Mouse (Mus musculus): ENCODE results near the gene Rtn4.

Rtn4 gene

DNA sequence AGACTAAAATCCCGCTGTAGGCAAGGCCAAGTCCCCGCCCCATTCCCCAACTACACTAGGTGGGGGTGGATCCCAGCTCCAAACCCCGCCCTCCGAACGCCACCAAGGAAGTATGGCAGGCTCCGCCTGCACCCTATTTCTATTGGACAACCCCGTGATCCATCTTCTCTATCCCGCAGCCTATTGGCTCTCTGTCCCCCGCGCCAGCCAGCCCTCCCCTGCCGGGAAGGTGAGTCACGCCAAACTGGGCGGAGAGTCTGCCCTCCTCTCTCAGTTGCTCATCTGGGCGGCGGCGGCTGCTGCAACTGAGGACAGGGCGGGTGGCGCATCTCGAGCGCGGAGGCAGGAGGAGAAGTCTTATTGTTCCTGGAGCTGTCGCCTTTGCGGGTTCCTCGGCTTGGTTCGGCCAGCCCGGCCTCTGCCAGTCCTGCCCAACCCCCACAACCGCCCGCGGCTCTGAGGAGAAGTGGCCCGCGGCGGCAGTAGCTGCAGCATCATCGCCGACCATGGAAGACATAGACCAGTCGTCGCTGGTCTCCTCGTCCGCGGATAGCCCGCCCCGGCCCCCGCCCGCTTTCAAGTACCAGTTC is at the start of gene Rtn4:
Rtn4 (plus strand) TSS at position 265 of the 590 bp plus-strand sequence.
- CTCF ChIA-PET, result interaction anchor here (0.7 to 1.3 kb wide), 2 partner anchors 12 to 490 kb away, joined by 3 to 7 read pairs; no protein-coding TSS in a partner anchor

DNA sequence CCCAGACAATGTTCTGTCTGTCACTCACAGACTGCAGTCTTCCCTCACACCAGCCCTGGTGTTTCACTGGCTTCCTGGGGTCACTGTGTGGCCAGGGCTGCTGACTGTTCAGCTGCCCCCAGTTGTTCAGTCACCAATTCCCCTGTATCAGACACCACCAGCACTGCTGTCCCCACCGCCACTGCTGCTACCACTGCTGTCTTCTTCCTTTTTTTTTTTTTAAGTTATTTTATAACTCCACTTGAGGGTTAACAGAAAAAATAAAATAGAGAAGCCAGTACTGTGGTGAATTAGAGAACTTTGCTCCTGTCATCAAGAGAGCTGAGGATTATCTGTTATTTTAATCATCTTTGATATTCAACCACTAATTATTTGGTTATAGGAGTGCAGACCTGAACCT is 48.3 kb upstream of the Rtn4 start:
- CTCF ChIA-PET, result no interaction called here

- CTCF ChIA-PET, result interaction anchor here (0.7 kb wide), 1 partner anchor 9 kb away, joined by 8 read pairs; no protein-coding TSS in a partner anchor
These were observed 47.2 kb upstream of the Rtn4 start for GRCm38 (mm10) chr11:29645411-29646066.

DNA sequence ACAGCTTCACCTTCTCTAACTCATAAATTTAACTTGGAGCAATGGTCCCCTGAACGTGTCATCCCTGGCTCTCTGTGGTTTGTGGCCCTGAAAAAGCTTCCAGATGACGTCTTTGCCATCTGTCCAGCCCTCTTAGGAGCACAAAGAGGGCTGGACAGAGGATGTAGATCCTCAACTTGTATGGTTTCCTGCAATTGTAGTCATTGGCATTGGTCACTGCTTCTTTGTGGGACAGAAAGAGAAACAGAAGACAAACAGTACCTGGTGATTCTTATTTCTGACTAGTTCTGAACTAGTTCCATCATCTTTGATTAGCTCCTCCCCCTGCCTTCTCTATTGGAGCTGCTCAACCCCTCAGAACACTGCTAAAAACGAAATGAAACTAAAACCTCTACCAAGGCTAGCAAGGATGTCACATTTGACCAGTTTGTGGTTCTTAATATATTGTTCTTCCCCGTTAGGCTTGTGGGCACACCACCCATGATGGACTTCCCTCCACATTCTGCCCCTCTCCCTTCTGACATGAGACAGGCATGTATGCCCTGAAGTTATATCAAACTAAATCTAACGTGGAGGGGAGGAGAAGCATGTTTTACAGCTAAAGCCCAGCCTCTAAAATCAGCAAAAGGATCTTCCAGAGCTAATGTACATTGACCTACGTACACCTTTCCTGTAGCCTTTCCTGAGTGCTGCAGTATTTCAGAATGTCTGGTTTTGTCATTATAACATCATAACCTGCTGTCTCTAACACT is 45.0 kb upstream of the Rtn4 start:
- CTCF ChIA-PET, result interaction anchor here (0.8 kb wide), 1 partner anchor 180 kb away, joined by 13 read pairs; no protein-coding TSS in a partner anchor

DNA sequence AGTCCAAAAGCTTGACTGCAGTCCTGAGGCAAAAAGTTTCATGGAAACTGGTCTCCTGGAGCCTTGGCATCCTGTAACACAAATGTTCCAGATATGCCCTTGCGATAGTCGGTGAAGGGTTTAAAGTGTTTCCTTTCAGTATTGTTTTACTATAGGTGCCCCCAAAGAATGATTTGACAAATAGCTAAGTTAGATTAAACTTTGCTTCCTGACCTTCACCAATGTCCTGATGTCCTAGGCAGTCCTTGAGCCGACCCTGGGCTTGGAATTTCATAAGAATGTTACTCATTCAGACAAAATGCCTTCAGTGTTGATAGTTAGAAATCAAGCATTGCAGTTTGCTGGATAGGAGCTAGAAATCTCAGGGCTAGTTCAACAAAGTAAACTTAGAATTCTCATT is 37.4 kb upstream of the Rtn4 start:
- CTCF ChIA-PET, result interaction anchor here (0.7 kb wide), 1 partner anchor 10 kb away, joined by 8 read pairs; no protein-coding TSS in a partner anchor

DNA sequence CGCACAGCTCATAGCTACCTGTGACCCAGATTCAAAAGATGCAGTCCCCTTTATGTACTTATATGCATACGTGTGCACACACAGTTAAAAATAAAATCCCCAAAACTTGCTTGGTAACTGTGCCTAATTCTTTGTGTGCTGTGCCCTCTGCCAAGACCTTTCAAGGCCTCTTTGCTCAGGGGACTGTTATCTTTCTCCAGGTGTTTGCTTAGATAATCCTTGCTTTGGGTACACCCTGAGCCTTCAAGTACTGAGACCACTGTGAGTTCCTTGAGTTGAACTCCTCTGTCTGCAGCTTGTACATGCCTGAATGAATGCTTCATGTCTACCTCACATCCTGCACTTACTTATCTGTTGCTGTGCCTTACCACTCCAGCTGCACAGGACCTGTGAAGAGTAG is 32.0 kb upstream of the Rtn4 start:
- CTCF ChIA-PET, result no interaction called here

GRCm38 (mm10) chr11:29667634-29668033 is 25.1 kb upstream of the Rtn4 start:
- CTCF ChIA-PET, result no interaction called here

DNA sequence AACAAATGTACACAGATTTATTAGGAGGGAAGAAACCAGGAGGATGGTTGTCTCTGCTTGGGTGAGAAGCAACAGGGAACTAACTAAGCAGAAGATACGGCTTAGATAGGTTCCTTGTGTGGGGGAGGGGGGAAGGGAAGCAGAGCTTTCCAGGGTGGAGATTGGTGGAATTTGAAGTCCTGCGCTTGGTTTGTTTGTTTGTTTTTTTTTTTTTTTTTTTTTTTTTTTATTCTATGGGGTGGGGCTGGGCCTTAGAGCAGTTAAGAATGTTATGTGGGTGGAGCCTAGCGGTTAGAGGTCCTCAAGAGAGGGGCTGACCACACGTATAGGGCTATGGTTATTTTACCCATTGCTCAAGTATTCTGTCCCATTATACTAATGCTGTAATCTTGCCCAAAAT is 23.0 kb upstream of the Rtn4 start:
- CTCF ChIA-PET, result no interaction called here

DNA sequence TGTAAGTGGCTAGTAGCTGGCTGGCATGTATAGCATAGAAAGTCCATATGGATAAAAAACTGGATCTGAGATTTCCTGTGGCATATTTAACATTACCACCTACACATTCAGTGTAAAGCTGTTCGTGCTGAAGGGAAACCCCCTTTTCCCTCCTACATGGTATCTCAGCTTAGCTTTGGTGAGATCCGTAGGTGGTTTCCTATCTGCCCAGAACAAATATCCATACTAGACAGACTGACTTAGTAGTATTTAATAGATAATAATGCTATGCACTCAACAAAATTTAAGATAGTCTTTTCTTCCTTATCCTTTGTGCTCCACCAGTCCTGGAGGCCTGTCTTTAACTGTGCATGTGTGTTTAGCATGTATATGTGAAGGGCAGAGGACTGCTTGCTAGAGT is 19.4 kb upstream of the Rtn4 start:
- CTCF ChIA-PET, result no interaction called here

GRCm38 (mm10) chr11:29676718-29677117 is 16.0 kb upstream of the Rtn4 start:
- CTCF ChIA-PET, result no interaction called here

DNA sequence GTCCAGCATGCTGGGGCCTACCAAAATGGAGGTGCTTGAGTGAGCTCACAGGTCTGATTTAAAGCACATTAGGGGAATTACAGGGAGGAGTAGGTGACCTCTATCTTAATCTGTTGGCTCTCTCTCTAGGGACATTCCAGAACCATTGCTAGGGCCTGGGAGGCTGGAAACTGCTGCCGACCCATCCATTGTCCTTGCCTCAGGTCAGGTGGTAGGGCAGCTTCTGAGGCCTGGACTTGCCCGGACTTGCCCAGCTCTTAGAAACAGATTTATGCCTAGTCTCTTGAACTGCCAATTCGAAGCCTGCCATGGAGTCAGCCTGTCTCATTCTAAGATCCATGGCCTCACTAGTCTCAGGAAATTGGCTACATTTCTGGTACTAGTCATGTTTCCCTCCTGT is 12.8 kb upstream of the Rtn4 start:
- CTCF ChIA-PET, result no interaction called here

- CTCF ChIA-PET, result interaction anchor here (0.5 kb wide), 1 partner anchor 18 kb away, joined by 8 read pairs; no protein-coding TSS in a partner anchor
These were observed 12.0 kb upstream of the Rtn4 start for GRCm38 (mm10) chr11:29680771-29681170.

DNA sequence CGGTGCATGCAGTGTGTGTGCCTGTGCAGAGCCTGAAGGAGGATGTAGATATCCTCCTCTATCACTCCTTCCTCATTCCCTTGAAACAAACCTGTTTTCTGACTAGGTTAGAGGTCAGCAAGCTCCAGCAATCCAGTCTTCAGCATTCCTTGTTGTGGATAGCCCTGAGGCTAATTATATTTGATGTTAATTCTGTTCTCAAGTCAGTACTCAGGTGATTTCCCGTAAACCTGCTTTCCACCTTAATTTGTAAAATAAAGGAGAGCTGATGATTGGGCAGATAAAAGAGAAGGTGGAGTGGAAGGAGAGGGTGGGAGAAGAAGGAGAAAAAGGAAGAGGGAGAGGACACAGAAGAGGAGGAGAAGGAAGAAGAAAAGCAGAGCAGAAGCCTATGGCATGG is 8.5 kb upstream of the Rtn4 start:
- CTCF ChIA-PET, result interaction anchor here (0.6 kb wide), 1 partner anchor 26 kb away, joined by 3 read pairs; no protein-coding TSS in a partner anchor

DNA sequence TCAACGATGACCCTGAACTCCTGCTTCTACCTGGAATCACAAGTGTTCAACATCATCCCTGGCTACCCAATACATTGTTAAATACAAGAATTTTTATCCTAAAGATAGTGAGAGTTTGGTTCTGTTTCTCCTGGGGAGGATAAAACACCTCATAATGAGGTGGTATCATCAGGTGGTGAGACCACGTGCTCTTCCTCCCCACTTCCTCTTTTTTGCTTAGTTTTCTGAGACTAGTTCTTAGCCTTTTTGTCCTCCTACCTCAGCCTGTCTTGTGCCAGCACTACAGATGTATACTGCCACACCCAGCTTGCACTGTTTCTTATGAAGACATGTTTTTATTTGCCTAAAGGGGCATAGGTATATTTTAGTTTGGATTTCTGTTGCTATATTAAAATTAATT is 6.6 kb upstream of the Rtn4 start:
- CTCF ChIA-PET, result no interaction called here

DNA sequence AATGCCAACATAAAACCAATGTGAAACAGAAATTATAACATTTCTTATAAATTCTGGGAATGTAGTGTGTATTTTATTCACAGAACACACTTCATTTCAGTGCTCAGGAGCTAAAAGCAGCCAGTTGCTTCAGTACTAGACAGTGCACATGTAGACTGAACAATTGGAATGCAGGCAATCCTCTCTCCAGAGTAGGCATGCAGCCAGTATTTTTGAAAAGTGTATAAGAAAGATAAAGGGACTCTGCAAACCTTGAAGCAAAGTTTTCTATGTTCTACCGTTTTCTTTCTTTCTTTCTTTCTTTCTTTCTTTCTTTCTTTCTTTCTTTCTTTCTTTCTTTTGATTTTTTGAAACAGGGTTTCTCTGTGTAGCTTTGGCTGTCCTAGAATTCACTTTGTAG is 1.2 kb upstream of the Rtn4 start:
- CTCF ChIA-PET, result interaction anchor here (0.6 kb wide), 1 partner anchor 1260 kb away, joined by 5 read pairs; no protein-coding TSS in a partner anchor

GRCm38 (mm10) chr11:29692111-29692682 is 550 bp upstream of the Rtn4 start:
- CTCF ChIA-PET, result interaction anchor here (0.6 to 0.7 kb wide), 2 partner anchors 491 to 1260 kb away, joined by 5 to 7 read pairs; no protein-coding TSS in a partner anchor

- CTCF ChIA-PET, result interaction anchor here (1.3 kb wide), 1 partner anchor 11 kb away, joined by 3 read pairs; no protein-coding TSS in a partner anchor
These were observed 1.0 kb downstream of the Rtn4 start for GRCm38 (mm10) chr11:29693576-29694410.

DNA sequence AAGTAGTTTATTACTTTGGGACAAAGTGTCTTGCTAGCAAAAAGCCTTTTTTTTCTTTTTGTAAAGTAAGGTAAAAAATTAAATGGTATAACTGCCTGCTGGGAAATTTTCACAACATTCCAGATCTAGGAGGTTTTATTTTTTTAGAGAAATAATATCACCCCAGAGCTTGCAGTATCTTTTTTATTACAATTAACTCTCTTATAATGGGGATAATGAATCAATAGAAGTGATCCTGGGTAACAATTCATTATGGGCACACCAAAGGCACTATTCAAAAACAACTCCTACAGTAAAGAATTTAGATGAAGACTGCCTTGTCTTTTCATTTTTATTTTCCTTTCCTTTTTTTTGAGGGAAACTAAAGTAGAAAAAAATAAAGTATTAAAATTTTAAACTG is 2.0 kb downstream of the Rtn4 start:
- CTCF ChIA-PET, result no interaction called here

DNA sequence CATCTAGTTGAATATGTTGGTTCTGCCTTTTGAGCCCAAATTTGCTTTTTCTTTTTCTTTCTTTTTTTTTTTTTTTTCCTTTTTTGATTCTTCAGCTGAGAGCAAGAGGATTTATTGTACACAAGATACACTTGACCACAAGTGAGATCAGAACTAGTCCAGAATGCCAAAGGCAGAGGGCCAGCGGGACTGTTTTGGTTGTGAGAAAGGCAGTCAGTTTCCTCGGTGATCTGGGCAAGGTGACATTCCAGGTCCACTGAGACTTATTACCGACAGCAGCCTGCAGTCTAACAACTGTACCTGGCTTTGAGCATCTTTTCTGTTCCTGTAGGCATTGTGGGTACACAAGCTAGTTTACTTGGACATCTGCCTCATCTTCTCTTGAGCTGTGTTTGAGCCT is 10.0 kb downstream of the Rtn4 start:
- CTCF ChIA-PET, result interaction anchor here (0.6 kb wide), 1 partner anchor 351 kb away, joined by 5 read pairs; no protein-coding TSS in a partner anchor

- CTCF ChIA-PET, result interaction anchor here (0.8 kb wide), 1 partner anchor 12 kb away, joined by 3 read pairs; no protein-coding TSS in a partner anchor
These were observed 12.5 kb downstream of the Rtn4 start for GRCm38 (mm10) chr11:29705263-29705662.

GRCm38 (mm10) chr11:29706845-29707244 is 14.1 kb downstream of the Rtn4 start:
- CTCF ChIA-PET, result interaction anchor here (0.6 kb wide), 1 partner anchor 114 kb away, joined by 3 read pairs; no protein-coding TSS in a partner anchor

All from spleen, embryonic (tissue).